Mouse (Mus musculus) MEL (cell line): ENCODE results near the gene Lamb3.

Source experiments
- CTCF ChIP-seq, 3 experiments: IDR thresholded peaks in 2 of 3; conservative IDR thresholded peaks in 1 of 3; 2 replicates each; pipeline ENCODE4 v1.5.1; 2011 to 2012; ENCODE audit warnings: low read length in 3 of 3, low read depth in 2 of 3, mild to moderate bottlenecking in 2 of 3, improper control_type of control experiment in 1 of 3, inconsistent platforms in 1 of 3, mixed read lengths in 1 of 3, moderate library complexity in 1 of 3; ENCODE audit not compliant: control insufficient read depth in 1 of 3, insufficient read depth in 1 of 3, poor library complexity in 1 of 3, severe bottlenecking in 1 of 3
- EP300 ChIP-seq, 2 experiments: IDR thresholded peaks; 2 replicates each; pipeline ENCODE4 v1.6.1; 2011; ENCODE audit warnings: improper control_type of control experiment in 2 of 2, low read length in 2 of 2, low read depth in 1 of 2, mild to moderate bottlenecking in 1 of 2
- ETS1 ChIP-seq: IDR thresholded peaks from 2 replicates; pipeline ENCODE4 v1.6.1; 2012; ENCODE audit warnings: low read depth, mild to moderate bottlenecking, inconsistent platforms, low read length, improper control_type of control experiment, moderate library complexity
- GATA1 ChIP-seq: IDR thresholded peaks from 2 replicates; pipeline ENCODE4 v1.6.1; 2011; ENCODE audit warnings: low read depth, low read length, improper control_type of control experiment
- JUND ChIP-seq: IDR thresholded peaks from 2 replicates; pipeline ENCODE4 v1.6.1; 2011; ENCODE audit warnings: low read depth, mild to moderate bottlenecking, improper control_type of control experiment, low read length
- MAZ ChIP-seq: IDR thresholded peaks from 2 replicates; pipeline ENCODE4 v1.6.1; 2012; ENCODE audit warnings: low read depth, mild to moderate bottlenecking, inconsistent platforms, low read length, improper control_type of control experiment
- MXI1 ChIP-seq: IDR thresholded peaks from 2 replicates; pipeline ENCODE4 v1.6.1; 2011; ENCODE audit warnings: mild to moderate bottlenecking, low read depth, low read length, improper control_type of control experiment
- NELFE ChIP-seq: IDR thresholded peaks from 2 replicates; pipeline ENCODE4 v1.6.1; 2011; ENCODE audit warnings: low read depth, low read length, improper control_type of control experiment
- TAL1 ChIP-seq: IDR thresholded peaks from 2 replicates; pipeline ENCODE4 v1.6.1; 2012; ENCODE audit warnings: mild to moderate bottlenecking, inconsistent platforms, low read length, moderate library complexity, mixed read lengths

- no peak for TF ChIP-seq MAZ
- TF ChIP-seq CTCF (IDR thresholded peaks at IDR 0.05 in 2 of 3, conservative IDR thresholded peaks at IDR 0.05 in 1 of 3; ENCODE audit: control insufficient read depth in 1 of 3, insufficient read depth in 1 of 3, low read depth in 2 of 3, low read length in 3 of 3, poor library complexity in 1 of 3, severe bottlenecking in 1 of 3): no peak
- no peak for TF ChIP-seq TAL1
- no peak for TF ChIP-seq MXI1
- no peak for TF ChIP-seq GATA1
- no peak for TF ChIP-seq ETS1
- no peak for TF ChIP-seq JUND
- TF ChIP-seq EP300 (IDR thresholded peaks at IDR 0.05; ENCODE audit: low read depth in 1 of 2, low read length in 2 of 2): no peak
- TF ChIP-seq NELFE: peak; percentile 48
Measured at GRCm38 (mm10) chr1:193201383-193201778, 6.1 kb upstream of the Lamb3 start, which contains the start of gene Traf3ip3.
